Comparison of ENCODE assay signal across 17 mouse cellular contexts in genomic region chr8:116185206-116185605, GRCm38 (mm10).
DNase-seq lines count a peak whose midpoint lies in the region; TF ChIP-seq lines count a peak whose summit lies in the region.
"Had no signal": no experiment of that assay in that cellular context is flagged by ENCODE, and none has a peak within 500 bp of the region (broad histone marks: within the 10 kb centered on the region; RNA-seq: fewer than 3 reads in every experiment).

No protein-coding gene starts in this region.

- H3K4me3 ChIP-seq in liver, adult 2 months (ENCODE audit: insufficient read depth, low read depth, low read length), result no peak overlapping the region
- H3K4me3 ChIP-seq: erythroblast, embryonic 14.5 days; forebrain, embryonic 13.5 days; heart, embryonic 13.5 days; hindbrain, embryonic 13.5 days; limb, embryonic 15.5 days; megakaryocyte, embryonic 14.5 days; neural tube, embryonic 15.5 days had no signal

- no peaks in the 10 kb centered on the region for H3K79me2 ChIP-seq in liver, adult 2 months (ENCODE audit: control insufficient read depth, insufficient read depth, low read length)

- TF ChIP-seq POLR2A in liver, adult 2 months (IDR thresholded peaks at IDR 0.05; ENCODE audit: extremely low read depth, insufficient read depth, low read length), result no peak

- H3K27ac ChIP-seq in liver, adult 2 months (replicated peaks; ENCODE audit: insufficient read depth, low read depth, low read length), result no peak overlapping the region
- H3K27ac ChIP-seq: forebrain, embryonic 13.5 days; heart, embryonic 13.5 days; hindbrain, embryonic 13.5 days; limb, embryonic 15.5 days; neural tube, embryonic 15.5 days; stomach, postnatal 0 days had no signal

- 84% methylated on average over 7 of the region's 7 CpGs for WGBS in liver, adult 2 months

- H3K4me1 ChIP-seq in liver, adult 2 months (ENCODE audit: control insufficient read depth, insufficient read depth, low read length), result peaks cover 4% of the 10 kb centered on the region; the same call in 1 of the 2 replicates
- H3K4me1 ChIP-seq: hindbrain, embryonic 13.5 days; limb, embryonic 15.5 days; megakaryocyte, embryonic 14.5 days; neural tube, embryonic 15.5 days had no signal

- H3K27me3 ChIP-seq in liver, adult 2 months (ENCODE audit: control insufficient read depth, insufficient read depth, low read length), result no peaks in the 10 kb centered on the region
- H3K27me3 ChIP-seq: forebrain, embryonic 13.5 days; heart, embryonic 13.5 days; megakaryocyte, embryonic 14.5 days had no signal

- no peak overlapping the region for H3K9ac ChIP-seq in liver, adult 2 months (ENCODE audit: low read depth, low read length)
- H3K9ac ChIP-seq: forebrain, embryonic 13.5 days; heart, embryonic 13.5 days; hindbrain, embryonic 13.5 days; limb, embryonic 15.5 days; liver, postnatal 0 days; neural tube, embryonic 15.5 days had no signal

- no peak for TF ChIP-seq CTCF in liver, adult 2 months (IDR thresholded peaks at IDR 0.05; ENCODE audit: low read depth, low read length)

- H3K36me3 ChIP-seq in liver, adult 2 months (ENCODE audit: control insufficient read depth, insufficient read depth, low read length), result no peaks in the 10 kb centered on the region
- H3K36me3 ChIP-seq: heart, embryonic 13.5 days; hindbrain, embryonic 13.5 days; limb, embryonic 15.5 days; neural tube, embryonic 15.5 days had no signal

- peak; percentile 17 to 25 for DNase-seq in gastrocnemius, adult 8-10 months (ENCODE audit: low spot score in 2 of 2)
- DNase-seq in gastrocnemius, postnatal 10 days, result no peak
- peak; percentile 75 for DNase-seq in liver, adult 2 months (ENCODE audit: extremely low read depth, low read depth, low spot score)
- DNase-seq in liver, result no peak
- DNase-seq in right cerebral cortex, adult 18-20 months, result peak; percentile 5
- DNase-seq in right cerebral cortex, postnatal 14 days, result no peak
- DNase-seq in B cell, adult 2 months, result no peak
- DNase-seq: liver, postnatal 0 days; right cerebral cortex, postnatal 4 days had no signal

Comparison
In these comparisons a context has a peak if more than half of its experiments do, and no peak if none do; other contexts are left out.
1. DNase-seq: peak in gastrocnemius, adult 8-10 months (2 of 2), liver, adult 2 months (single experiment) and right cerebral cortex, adult 18-20 months (single experiment); none in gastrocnemius, postnatal 10 days (single experiment), liver (single experiment), right cerebral cortex, postnatal 14 days (single experiment) and B cell, adult 2 months (0 of 2).